Mouse (Mus musculus) heart, postnatal 36 days (tissue): ENCODE data around the gene Arl15. TPM values are rescaled to one million over a fixed set of nuclear protein-coding genes. Genes with fewer than 3 reads are reported as not detected.

ENCODE experiments used
- DNase-seq, 2 experiments: peaks; one replicate each; pipeline ENCODE4 v3.0.0; 2021 to 2022
- intact Hi-C: fragments of 180-260 bp; cut with DNase I; formaldehyde crosslinking; loops from one replicate; pipeline ENCODE4 v1.15.1; 2025
- total RNA-seq, 2 experiments: library from RNA; stranded (reverse); gene quantifications; 2 replicates each; pipeline ENCODE4 v1.2.3; 2021

Arl15 gene
- total RNA-seq, 2 experiments from 2014 or later: 7.5 to 8.1 TPM

DNA sequence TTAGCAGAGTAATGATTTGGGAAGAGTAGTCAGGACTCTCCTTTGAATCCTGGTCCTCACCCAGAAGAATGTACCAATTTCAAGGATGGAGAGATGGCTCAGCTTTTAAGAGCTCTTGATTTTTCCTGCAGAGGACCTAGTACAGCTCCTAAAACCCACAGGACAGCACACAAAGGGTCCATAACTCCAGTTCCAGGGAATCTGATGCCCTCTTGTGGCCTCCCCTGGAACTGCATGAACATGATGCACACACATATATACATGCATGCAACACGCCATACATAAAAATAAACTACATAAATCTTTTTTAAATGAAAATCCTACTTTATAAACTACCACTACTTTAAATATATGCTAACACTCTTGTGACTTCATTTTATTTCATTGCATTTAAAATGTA lies 70.6 kb downstream of the Arl15 start:
- DNase-seq: peak; percentile 56 to 81
- intact Hi-C loops: loop anchor here (1.0 to 10.0 kb wide), 5 partner anchors 71 to 820 kb away; partner anchors contain the start of genes Arl15 and Gpx8

DNA sequence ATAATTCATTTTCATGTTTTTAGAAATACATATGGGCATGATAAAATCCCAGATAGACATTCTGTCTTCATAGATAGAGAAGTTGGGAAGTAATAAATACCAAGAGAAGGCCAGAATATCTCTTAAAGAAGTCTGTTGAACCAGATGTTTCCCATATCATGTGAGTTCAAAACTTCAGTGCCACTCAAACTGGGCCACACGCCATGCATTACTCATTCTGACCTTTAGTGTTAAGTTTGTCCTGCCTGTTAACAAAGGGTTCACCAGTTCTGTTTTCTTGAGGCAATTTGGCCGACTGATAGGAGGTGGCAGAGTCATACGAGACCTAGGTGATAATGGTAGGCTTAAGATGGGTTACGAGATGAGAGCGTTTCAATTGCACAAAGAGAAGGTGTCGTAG lies 71.1 kb downstream of the Arl15 start:
- DNase-seq: no peak
- intact Hi-C loops: loop anchor here (1.0 to 10.0 kb wide), 5 partner anchors 71 to 821 kb away; partner anchors contain the start of genes Arl15 and Gpx8

DNA sequence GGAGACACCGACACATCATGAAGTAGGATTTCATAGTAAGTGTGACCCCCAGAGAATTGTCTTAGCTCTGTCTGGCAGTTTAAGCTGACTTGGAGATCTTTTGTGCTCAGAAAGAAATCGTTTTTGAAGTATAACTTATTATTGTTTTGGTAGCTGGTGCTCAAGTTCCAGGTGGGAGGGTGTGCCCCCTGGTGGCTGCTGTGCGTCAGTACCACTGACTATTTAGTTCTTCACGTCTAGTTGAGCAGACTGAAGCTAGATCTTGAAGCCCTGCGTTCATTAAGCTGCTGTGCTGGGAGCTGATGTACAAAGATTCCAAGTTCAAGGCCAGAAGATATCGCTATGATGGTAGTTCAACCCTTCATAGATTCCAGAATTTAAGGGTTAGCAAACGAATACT lies 71.5 kb downstream of the Arl15 start:
- intact Hi-C loops: loop anchor here (1.0 to 10.0 kb wide), 5 partner anchors 72 to 821 kb away; partner anchors contain the start of genes Arl15 and Gpx8
- DNase-seq: peak; percentile 54 to 73

DNA sequence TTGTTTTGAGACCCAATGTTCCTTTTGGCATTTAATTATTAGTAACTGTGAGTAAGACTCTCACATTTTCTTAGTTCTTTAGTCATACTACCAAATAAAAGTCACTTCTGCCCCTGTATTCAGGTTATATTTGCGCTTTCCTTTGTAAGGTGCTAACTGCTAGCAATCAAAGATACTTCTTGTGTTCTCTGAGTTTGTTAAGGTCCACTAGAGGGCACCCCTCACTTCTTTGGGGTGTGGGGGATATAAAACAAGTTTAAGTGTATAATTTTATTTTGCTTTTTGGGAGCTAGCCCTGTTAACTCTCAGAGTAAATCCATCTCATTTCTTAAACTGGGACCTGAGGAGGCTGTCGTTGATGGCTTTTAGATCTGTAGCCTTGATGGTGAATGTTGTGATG lies 73.4 kb downstream of the Arl15 start:
- intact Hi-C loops: loop anchor here (2.0 to 10.0 kb wide), 4 partner anchors 600 to 925 kb away; partner anchors contain the start of gene Gpx8

DNA sequence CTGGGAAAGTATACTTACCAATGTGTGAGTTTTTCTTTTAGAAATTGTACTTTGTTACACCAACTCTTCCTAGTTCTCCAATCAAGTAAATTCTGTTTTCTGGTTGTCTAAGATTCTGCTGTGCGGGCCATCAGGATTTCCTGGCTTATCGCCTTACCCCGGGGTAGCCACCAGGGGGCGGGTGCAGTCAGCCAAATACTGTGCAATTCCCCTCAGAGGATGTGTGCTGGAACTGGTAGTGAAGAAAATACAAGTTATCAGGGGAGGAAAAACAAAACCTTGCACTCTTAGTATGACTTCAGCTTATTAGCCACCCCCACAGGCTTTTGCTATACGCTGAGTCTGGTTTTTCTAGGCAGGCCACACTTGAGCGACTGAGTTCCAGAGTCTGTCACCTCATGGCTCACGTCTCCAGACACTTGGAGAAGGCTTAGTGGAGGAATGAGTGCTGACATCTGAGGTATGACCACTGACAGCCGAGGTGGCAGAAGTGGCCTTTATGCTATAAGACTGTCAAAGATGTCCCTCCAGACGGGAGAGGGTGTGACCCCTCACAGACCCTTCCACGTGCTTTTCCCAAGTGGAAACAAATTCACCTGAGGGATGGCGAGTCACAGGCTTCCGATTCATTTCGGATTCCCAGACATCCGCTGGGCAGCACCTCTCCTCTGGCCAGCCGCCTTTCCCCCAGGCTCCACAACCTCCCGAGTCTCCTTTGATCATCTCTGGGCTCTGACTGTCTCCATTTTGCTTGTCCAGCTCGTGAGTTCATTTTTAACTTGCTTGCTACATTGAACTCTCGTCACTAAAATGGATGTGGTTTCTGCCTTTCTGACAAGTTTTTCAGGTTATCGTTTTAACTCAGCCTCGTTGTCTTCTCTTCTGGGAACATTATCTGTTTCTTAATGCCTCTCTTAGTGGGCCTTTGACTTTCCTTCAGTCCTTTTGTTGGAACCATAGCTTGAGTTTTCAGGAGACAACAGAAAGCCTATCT lies 75.2 kb downstream of the Arl15 start:
- intact Hi-C loops: loop anchor here (2.0 to 10.0 kb wide), 6 partner anchors 415 to 1095 kb away; partner anchors contain the start of gene Gpx8
- peak; percentile 67 to 74 for DNase-seq

More for the DNA sequence above, 73.4 kb downstream of the Arl15 start:
- DNase-seq: no peak

DNA sequence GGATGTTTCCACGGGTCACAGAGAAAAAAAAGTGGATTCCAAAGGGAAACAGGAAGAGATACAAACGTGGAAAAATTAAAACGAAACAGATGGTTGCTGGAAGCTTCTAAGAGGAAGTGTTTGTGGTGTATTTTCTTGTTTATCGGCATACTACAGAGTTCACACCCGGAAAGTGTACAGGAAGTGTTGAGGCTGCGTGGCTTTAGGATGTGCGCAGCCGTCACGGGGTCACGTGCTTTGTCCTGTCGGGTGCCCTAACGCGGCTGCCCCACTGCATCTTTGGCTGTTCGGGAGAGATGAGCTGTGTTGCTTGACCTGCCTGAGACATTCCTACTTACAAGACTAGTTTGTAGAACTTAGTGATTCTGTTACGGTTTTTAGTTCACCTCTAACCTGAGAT lies 76.1 kb downstream of the Arl15 start:
- intact Hi-C loops: loop anchor here (10.0 kb wide), 2 partner anchors 414 to 1094 kb away; no protein-coding TSS in a partner anchor
- DNase-seq: no peak

DNA sequence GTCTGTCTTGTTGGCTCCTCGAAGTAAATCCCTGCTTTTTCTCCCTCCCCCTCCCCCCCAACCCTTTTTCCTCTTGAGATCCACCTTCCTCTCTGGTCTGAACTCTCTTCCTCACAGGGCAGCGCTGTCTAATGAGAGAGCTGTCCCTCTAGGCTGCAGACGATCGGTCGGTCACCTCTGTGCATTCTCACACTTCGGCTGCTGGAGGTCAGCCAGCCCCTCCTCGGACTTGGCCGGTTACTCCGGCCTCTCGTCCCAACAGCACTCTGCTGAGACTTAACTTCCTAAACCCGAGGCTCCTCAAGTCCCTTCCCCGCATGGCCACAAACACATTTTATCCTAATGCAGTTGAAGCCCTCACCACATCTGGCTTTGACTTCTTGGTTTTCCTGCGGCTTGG lies 77.5 kb downstream of the Arl15 start:
- intact Hi-C loops: loop anchor here (10.0 kb wide), 2 partner anchors 413 to 1093 kb away; no protein-coding TSS in a partner anchor
- DNase-seq: peak; percentile 78 to 80

DNA sequence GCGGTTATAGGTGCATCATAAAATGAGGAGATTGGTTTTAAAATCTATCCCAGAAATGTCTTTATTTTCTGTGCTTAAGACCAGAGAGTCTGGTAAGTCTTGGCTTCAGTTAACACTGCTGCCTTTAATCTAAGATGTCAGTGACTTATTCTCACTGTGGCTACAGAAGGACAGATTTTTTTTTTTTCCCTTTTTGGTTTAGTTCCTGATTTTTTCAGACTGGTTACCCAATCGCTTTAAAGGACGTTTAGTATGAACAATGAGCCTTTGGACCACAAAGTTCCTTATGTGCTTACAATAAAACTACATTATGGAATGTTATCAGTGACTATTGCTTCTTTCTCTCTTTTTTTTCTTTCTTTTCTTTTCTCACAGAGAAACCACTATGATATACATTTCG lies 81.4 kb downstream of the Arl15 start:
- no peak for DNase-seq
- intact Hi-C loops: loop anchor here (2.0 to 10.0 kb wide), 4 partner anchors 409 to 1089 kb away; no protein-coding TSS in a partner anchor

DNA sequence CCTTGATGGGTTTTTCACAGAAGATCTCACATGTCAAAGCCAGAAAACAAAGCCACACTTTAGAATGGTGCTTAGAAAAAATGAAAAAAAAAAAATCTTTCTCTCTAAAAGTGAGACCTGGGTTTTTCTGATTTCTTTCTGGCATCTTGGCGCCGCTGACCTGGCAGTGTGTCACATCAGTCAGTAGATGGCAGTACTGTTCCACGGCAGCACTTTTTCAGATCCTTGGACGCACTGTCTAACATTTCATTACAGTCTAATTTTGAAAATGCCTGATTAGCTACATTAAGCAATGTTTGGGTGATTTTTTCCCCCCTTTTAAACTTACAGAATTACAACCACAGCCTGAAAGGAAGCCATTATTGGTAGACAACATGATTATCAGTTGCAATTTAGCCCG lies 83.1 kb downstream of the Arl15 start:
- DNase-seq: peak; percentile 62 to 73
- intact Hi-C loops: loop anchor here (1.0 to 10.0 kb wide), 6 partner anchors 407 to 1087 kb away; no protein-coding TSS in a partner anchor

DNA sequence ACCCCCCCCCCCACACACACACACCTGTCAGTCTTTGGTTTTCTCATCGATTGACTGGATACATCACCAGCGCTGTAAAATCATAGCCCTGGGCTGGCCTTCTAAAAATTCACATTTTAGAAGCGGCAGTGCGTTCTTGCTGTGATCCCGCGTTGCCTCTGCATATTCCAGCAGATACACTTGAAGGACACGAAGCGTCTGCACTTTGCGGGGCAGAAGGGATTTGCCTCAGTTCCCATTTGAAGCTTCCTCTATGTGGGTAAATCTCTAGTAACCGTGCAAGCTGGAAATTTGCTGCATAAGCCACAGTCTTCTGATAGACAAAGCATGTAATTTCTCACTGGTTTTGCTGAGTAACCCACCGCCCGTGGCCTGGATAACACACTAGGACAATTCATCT lies 84.3 kb downstream of the Arl15 start:
- no peak for DNase-seq
- intact Hi-C loops: loop anchor here (10.0 kb wide), 2 partner anchors 406 to 1086 kb away; no protein-coding TSS in a partner anchor

DNA sequence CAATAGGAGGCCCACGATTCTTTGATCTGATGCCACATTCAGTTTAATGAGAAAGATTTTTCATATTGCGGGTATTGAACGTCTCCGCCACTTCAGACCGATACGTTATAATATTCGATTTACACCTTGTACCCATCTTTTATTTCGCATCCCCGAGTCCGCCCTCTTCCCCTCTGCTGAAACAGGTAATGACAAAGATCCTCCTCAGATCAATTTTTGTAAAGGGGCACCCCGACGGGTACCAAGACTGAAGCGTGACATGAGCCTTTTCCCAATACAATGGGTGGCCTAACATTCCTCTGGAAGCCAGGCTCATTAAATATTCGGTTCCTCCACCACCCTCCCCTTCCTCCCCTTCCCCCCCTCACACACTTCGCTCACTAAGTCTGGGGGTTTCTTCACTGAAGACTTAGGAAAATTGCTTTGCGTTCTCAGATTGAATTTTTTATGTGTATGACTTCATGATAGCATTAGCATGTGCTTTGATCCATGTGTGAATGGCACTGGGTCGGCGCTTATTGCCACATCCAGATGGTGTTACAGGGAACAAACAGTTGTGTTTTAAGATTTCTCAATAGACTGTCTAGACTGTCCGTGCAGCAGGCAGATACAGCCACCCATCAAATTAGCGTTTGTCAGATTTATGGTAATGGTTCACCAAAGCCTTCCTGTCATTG lies 85.5 kb downstream of the Arl15 start:
- intact Hi-C loops: loop anchor here (5.0 to 10.0 kb wide), 3 partner anchors 198 to 1085 kb away; no protein-coding TSS in a partner anchor
- DNase-seq: no peak

DNA sequence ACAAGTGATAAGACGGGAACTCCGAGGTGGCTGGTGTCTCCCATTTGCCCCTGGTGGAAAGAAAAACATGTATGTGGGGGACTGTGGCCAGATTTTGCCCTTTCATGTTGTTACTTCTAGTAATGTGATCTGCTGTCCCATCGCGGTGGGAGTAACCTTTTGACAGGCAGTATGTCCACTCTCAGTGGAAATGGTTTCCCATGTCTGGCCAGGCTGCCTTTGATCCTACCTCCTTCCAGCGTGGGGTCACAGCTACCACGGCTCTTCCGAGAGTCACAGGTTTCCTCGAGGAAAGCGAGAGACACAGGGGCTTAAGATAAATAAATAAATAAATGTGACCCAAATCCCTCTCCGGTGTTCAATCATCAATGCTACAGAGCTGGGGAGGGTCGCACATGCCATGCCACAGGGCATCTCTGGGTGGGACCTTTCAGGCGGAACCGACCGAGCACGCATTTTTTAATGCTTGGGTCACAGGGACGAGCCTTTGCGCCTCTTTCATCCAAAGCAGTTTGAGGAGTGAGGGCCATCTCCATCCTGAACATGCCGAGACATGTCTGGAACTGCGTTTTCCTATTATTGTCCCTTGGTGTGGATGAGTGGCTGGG lies 86.4 kb downstream of the Arl15 start:
- intact Hi-C loops: loop anchor here (5.0 kb wide), 1 partner anchor 197 kb away; no protein-coding TSS in a partner anchor
- no peak for DNase-seq

DNA sequence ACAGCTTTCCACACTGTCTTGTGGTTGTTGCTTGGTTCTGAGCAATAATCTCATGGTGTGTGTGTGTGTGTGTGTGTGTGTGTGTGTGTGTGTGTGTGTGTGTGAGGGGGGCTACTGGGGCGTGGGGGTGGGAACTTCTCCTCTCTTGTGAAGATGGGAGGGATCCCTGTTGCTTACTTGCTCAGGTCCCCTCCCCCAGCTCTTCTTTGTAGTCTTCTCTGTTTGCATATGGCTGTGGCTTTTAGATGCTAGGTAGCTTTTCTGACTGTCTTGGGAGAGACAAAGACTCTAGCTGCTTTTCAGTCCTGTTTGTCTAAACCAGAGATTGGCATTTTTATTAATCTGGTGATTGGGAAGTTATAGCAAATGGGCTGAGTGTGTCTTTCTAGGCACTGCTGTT lies 88.7 kb downstream of the Arl15 start:
- DNase-seq: no peak
- intact Hi-C loops: loop anchor here (5.0 kb wide), 1 partner anchor 194 kb away; no protein-coding TSS in a partner anchor

DNA sequence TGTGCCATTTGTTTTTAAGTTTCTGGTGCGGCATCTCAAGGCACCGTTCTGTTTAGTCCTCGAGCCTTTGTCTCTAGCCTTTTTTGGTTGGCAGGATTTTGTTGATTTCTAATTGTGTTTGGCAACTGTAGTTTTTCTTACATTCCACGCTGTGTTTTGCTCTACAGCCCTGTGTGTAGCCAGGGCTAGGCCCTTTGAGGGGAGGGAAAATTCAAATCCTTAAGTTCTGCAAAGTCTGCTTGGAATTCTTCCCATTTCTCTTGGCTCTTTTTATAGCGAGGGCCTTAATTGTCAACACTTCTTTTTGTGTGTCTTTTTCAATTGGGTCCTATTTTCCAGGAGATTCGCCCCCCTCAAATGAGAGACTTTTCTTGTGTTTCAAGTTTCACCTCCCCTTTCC lies 92.8 kb downstream of the Arl15 start:
- DNase-seq: no peak
- intact Hi-C loops: no loop called here

DNA sequence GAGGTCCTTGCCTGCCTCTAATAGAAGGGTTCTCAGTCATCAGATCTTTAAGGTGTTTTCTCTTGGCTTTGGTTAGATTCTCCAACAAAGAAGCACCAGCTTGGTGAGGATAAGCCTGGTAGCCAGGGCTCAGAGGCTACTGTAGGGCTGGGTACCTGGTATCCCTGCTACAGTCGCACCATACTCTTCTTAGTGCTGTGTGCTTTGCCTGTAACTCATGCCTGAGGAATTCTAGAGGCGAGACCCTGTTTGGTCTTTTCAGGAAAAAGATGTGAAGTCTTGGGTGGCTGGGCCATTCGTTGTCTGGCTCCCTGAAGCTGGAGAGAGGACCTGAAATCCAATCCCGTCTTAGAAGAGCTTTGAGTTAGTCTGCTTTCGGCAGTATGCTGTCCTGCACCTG lies 93.8 kb downstream of the Arl15 start:
- no peak for DNase-seq
- intact Hi-C loops: no loop called here

DNA sequence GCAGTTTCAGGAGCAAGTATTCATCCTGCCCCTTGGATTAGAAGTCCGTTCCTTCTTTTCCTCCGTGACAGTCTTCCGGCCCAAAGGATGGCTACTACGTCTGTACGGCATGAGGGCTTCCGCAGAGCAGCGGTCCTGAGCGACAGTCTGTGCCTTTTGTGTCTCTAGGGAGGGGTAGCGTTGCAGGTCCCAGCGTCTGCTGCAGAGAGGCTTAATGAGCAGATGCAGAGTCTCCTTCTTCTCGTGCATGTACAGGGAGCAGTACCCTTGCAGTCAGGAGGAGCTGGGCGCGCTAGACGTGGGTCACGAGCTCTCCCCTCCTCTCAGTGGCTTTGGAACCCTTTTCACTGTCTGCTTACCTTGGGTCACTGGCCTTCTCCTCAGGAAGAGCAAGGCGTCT lies 94.4 kb downstream of the Arl15 start:
- intact Hi-C loops: no loop called here
- no peak for DNase-seq

DNA sequence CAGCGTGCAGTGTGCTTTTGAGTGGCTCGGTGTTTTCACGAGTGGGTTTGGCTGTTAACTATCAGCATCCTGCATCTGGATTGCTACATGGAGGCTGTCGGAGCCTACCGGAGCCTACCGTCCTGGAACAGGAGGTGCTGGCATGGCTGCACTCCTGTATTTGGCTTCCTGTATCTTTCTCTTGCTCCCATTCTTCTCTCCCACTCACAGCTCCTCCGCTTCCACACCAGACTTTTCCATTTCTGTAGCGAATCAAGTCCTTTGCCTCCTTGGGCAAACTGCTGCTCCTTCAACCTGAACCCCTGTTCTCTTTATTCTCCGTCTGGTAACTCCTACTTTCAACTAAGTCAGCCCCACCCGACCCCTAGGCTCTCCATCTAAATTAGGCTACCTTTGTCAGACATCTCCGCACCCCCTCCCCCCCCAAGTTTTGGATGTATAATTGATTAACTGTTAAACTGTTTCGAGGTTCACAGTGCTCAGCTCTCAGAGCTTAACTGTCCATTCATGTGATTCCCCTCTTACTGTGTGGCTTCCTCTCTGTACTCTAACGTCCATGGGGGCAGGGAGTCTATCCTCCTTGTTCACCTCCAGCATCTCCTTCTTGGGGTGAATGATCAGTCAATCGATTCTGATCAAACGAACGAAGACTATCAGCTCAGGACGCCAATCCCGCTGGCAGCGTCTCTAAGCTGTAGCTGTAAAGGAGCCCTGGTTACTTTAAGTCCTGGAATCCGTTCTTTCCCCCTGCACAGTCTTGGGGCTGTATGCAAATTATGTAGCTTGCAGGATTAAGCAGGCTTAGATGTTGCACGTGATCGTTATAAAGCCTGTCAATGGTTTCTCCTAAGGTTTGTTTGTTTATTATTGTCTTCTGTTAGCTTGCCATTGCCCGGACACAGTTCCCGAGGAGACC lies 95.1 kb downstream of the Arl15 start:
- intact Hi-C loops: no loop called here
- no peak for DNase-seq

DNA sequence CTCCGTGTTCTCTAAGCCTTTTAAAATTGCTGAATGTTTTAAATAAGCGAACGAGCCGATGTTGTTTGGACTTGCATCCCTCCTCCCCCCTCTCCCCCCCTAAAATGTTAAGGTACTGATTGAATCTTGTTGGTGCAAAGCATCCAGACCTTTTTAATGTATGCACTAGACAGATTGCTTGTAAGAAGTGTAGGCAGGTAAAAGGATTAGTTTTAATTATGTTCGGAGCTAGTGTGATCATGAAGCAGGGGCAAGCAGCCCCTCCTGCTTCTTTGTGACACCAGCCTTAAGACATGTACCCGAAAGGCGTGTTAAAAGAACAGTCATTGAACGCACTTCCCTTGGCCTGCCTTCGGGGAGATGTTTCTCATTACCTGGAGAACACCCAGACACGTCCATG lies 102.4 kb downstream of the Arl15 start:
- intact Hi-C loops: no loop called here
- no peak for DNase-seq

DNA sequence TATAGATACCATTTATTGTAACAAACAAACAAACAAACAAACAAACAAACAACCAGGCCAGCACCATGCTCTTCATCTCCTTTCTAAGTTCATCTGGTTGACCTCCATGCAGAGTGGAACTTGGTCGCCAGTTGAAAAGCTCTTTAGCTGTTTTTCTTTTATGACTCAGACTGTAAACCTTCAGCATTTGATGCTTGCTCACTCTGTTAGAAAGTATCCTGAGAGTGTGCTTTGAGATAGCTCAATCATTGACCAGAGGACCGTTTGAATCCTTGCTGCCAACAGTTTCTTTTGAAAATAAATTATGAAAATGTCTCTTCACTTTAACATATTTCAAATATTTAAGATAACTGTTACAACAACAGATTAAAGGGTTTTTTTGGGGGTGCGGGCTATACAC lies 103.2 kb downstream of the Arl15 start:
- DNase-seq: no peak
- intact Hi-C loops: no loop called here
